Mouse (Mus musculus) heart, embryonic 15.5 days (tissue): ENCODE measurements around the gene Epha1. TPM values are rescaled to one million over a fixed set of nuclear protein-coding genes. Genes with fewer than 3 reads are reported as not detected.

Experiments used
- ATAC-seq: fragments of 200-750 bp; cut with Nextera tagmentation; replicated peaks from 2 replicates; pipeline ENCODE4 v1.8.0; 2017; ENCODE audit warnings: low read depth, moderate TSS enrichment; ENCODE audit not compliant: insufficient number of reproducible peaks, insufficient read depth, low FRiP score
- H3K27ac ChIP-seq: fragments of 300-500 bp; sonication (generic); 2 replicates; pipeline ENCODE4 v1.5.1; 2015; ENCODE audit warnings: mild to moderate bottlenecking, inconsistent platforms
- H3K27me3 ChIP-seq: fragments of 300-500 bp; sonication (generic); 2 replicates; pipeline ENCODE4 v1.6.1; 2015; ENCODE audit warnings: inconsistent platforms
- H3K36me3 ChIP-seq: fragments of 300-500 bp; sonication (generic); 2 replicates; pipeline ENCODE4 v1.6.1; 2015; ENCODE audit warnings: mild to moderate bottlenecking, inconsistent platforms
- H3K4me1 ChIP-seq: fragments of 300-500 bp; sonication (generic); replicated peaks from 2 replicates; pipeline ENCODE4 v1.6.1; 2015; ENCODE audit warnings: inconsistent platforms
- H3K4me2 ChIP-seq: fragments of 300-500 bp; sonication (generic); 2 replicates; pipeline ENCODE4 v1.6.1; 2015; ENCODE audit warnings: inconsistent platforms, mild to moderate bottlenecking, moderate library complexity
- H3K4me3 ChIP-seq: fragments of 300-500 bp; sonication (generic); 2 replicates; pipeline ENCODE4 v1.5.1; 2015; ENCODE audit warnings: mild to moderate bottlenecking, inconsistent platforms
- H3K9ac ChIP-seq: fragments of 300-500 bp; sonication (generic); 2 replicates; pipeline ENCODE4 v1.6.1; 2015; ENCODE audit warnings: mild to moderate bottlenecking, inconsistent platforms
- H3K9me3 ChIP-seq: fragments of 300-500 bp; sonication (generic); replicated peaks from 2 replicates; pipeline ENCODE4 v1.6.1; 2016; ENCODE audit warnings: inconsistent platforms
- WGBS: fragments of 180-500 bp; shearing (Covaris S2); methylation state at CpG from one replicate; pipeline ENCODE4 v1.1.7; 2015; ENCODE audit warnings: mixed read lengths; 5-methylcytosine and 5-hydroxymethylcytosine counted together
- polyA plus RNA-seq: library from polyadenylated mRNA; unstranded; fragments of >200 nt; fragmentation: Nextera tagmentation; extraction: Ambion mirVana; gene quantifications from 2 replicates; pipeline ENCODE4 v1.2.1, GENCODE M21; 2015

Gene Epha1
- polyA plus RNA-seq, 1 experiment from 2014 or later: 2.2 TPM

GRCm38 (mm10) chr6:42339981-42340380 lies 33.1 kb downstream of the Epha1 start:
- WGBS: 68% methylated on average over 5 of the region's 5 CpGs
- no peak overlapping the region for H3K4me3 ChIP-seq
- no peaks in the 10 kb centered on the region for H3K4me1 ChIP-seq
- no peak overlapping the region for H3K27ac ChIP-seq
- H3K9ac ChIP-seq: no peak overlapping the region
- no peak for ATAC-seq
- no peak overlapping the region for H3K4me2 ChIP-seq
- no peaks in the 10 kb centered on the region for H3K9me3 ChIP-seq
- no peaks in the 10 kb centered on the region for H3K27me3 ChIP-seq
- no peaks in the 10 kb centered on the region for H3K36me3 ChIP-seq

GRCm38 (mm10) chr6:42339189-42339588 lies 33.9 kb downstream of the Epha1 start:
- ATAC-seq: no peak
- Histone ChIP-seq H3K9ac (no peak overlapping the region), H3K4me3 (no peak overlapping the region), H3K27ac (no peak overlapping the region), H3K4me2 (no peak overlapping the region), H3K4me1 (no peaks in the 10 kb centered on the region), H3K9me3 (no peaks in the 10 kb centered on the region), H3K27me3 (no peaks in the 10 kb centered on the region), H3K36me3 (no peaks in the 10 kb centered on the region)
- WGBS: 74% methylated on average over 2 of the region's 2 CpGs

- Histone ChIP-seq H3K4me2 (no peak overlapping the region), H3K4me3 (no peak overlapping the region), H3K27ac (no peak overlapping the region), H3K9ac (no peak overlapping the region), H3K27me3 (no peaks in the 10 kb centered on the region), H3K4me1 (no peaks in the 10 kb centered on the region), H3K9me3 (no peaks in the 10 kb centered on the region), H3K36me3 (no peaks in the 10 kb centered on the region)
- ATAC-seq: no peak
- WGBS: 88% methylated on average over 3 of the region's 3 CpGs
Observed at GRCm38 (mm10) chr6:42330946-42331345, 42.1 kb downstream of the Epha1 start.

- no peak overlapping the region for H3K4me3 ChIP-seq
- no peaks in the 10 kb centered on the region for H3K27me3 ChIP-seq
- WGBS: 68% methylated on average over 3 of the region's 3 CpGs
- H3K4me2 ChIP-seq: no peak overlapping the region
- no peaks in the 10 kb centered on the region for H3K9me3 ChIP-seq
- no peaks in the 10 kb centered on the region; the same call in 1 of the 2 replicates for H3K4me1 ChIP-seq
- H3K36me3 ChIP-seq: no peaks in the 10 kb centered on the region
- H3K9ac ChIP-seq: no peak overlapping the region
- no peak overlapping the region for H3K27ac ChIP-seq
- ATAC-seq: no peak
Observed at GRCm38 (mm10) chr6:42330216-42330615, 42.9 kb downstream of the Epha1 start.

- 68% methylated on average over 3 of the region's 3 CpGs for WGBS
- no peaks in the 10 kb centered on the region for H3K36me3 ChIP-seq
- no peak overlapping the region for H3K4me2 ChIP-seq
- H3K4me3 ChIP-seq: no peak overlapping the region
- no peak for ATAC-seq
- no peaks in the 10 kb centered on the region for H3K9me3 ChIP-seq
- H3K4me1 ChIP-seq: peaks cover 14% of the 10 kb centered on the region
- H3K27me3 ChIP-seq: peaks cover 14% of the 10 kb centered on the region
- no peak overlapping the region for H3K9ac ChIP-seq
- H3K27ac ChIP-seq: no peak overlapping the region
Observed at GRCm38 (mm10) chr6:42328757-42329156, 44.3 kb downstream of the Epha1 start.

GRCm38 (mm10) chr6:42326509-42326908 lies 46.6 kb downstream of the Epha1 start:
- Histone ChIP-seq H3K4me2 (no peak overlapping the region), H3K27ac (no peak overlapping the region), H3K36me3 (no peaks in the 10 kb centered on the region), H3K9ac (no peak overlapping the region), H3K27me3 (peaks cover 37% of the 10 kb centered on the region), H3K4me3 (no peak overlapping the region), H3K9me3 (no peaks in the 10 kb centered on the region), H3K4me1 (peaks cover 19% of the 10 kb centered on the region)
- no peak for ATAC-seq
- 68% methylated on average over 3 of the region's 3 CpGs for WGBS

- Histone ChIP-seq H3K9me3 (no peaks in the 10 kb centered on the region), H3K4me2 (peak overlapping the region; percentile 99), H3K27me3 (peaks cover 46% of the 10 kb centered on the region), H3K4me3 (peak overlapping the region; percentile 71), H3K36me3 (no peaks in the 10 kb centered on the region), H3K27ac (no peak overlapping the region), H3K9ac (0 out of 2 replicates have a peak overlapping the region, but pooled peaks have one; percentile 51), H3K4me1 (peaks cover 19% of the 10 kb centered on the region)
- WGBS: 4% methylated on average over 7 of the region's 7 CpGs
- no peak for ATAC-seq
Observed at GRCm38 (mm10) chr6:42325268-42325609, 47.8 kb downstream of the Epha1 start.

- H3K9me3 ChIP-seq: no peaks in the 10 kb centered on the region
- peak; percentile 59; the same call in 1 of the 2 replicates for ATAC-seq
- peak within 1 kb of the TSS; percentile 71 for H3K4me3 ChIP-seq
- H3K36me3 ChIP-seq: no peaks in the 10 kb centered on the region
- peak within 1 kb of the TSS; percentile 99 for H3K4me2 ChIP-seq
- H3K27ac ChIP-seq: no peak within 1 kb of the TSS
- under 1% methylated on average over 58 of the region's 68 CpGs for WGBS
- peaks cover 46% of the 10 kb centered on the region for H3K27me3 ChIP-seq
- peak within 1 kb of the TSS; percentile 51 for H3K9ac ChIP-seq
- H3K4me1 ChIP-seq: peaks cover 19% of the 10 kb centered on the region
Observed at GRCm38 (mm10) chr6:42324482-42325267, 48.4 kb downstream of the Epha1 start, which contains the start of gene Fam131b. Gene Fam131b (minus strand): TSS chr6:42324643.

GRCm38 (mm10) chr6:42324067-42324481 lies 49.0 kb downstream of the Epha1 start:
- Histone ChIP-seq H3K9ac (peak overlapping the region; percentile 51), H3K27ac (no peak overlapping the region), H3K27me3 (peaks cover 46% of the 10 kb centered on the region), H3K9me3 (no peaks in the 10 kb centered on the region), H3K4me1 (peaks cover 19% of the 10 kb centered on the region), H3K36me3 (no peaks in the 10 kb centered on the region), H3K4me3 (peak overlapping the region; percentile 71), H3K4me2 (peak overlapping the region; percentile 99)
- WGBS: under 1% methylated on average over 32 of the region's 32 CpGs
- ATAC-seq: peak; percentile 42

- Histone ChIP-seq H3K4me3 (peak overlapping the region; percentile 71), H3K27ac (no peak overlapping the region), H3K9me3 (no peaks in the 10 kb centered on the region), H3K4me1 (peaks cover 19% of the 10 kb centered on the region), H3K36me3 (no peaks in the 10 kb centered on the region), H3K27me3 (peaks cover 46% of the 10 kb centered on the region), H3K9ac (peak overlapping the region; percentile 51), H3K4me2 (peak overlapping the region; percentile 99)
- ATAC-seq: no peak
- 3% methylated on average over 28 of the region's 28 CpGs for WGBS
Observed at GRCm38 (mm10) chr6:42323371-42324066, 49.5 kb downstream of the Epha1 start.

- no peaks in the 10 kb centered on the region for H3K9me3 ChIP-seq
- 58% methylated on average over 4 of the region's 4 CpGs for WGBS
- no peak overlapping the region for H3K4me2 ChIP-seq
- no peak for ATAC-seq
- no peaks in the 10 kb centered on the region; the same call in 1 of the 2 replicates for H3K4me1 ChIP-seq
- H3K27me3 ChIP-seq: peaks cover 27% of the 10 kb centered on the region
- no peak overlapping the region for H3K27ac ChIP-seq
- no peaks in the 10 kb centered on the region for H3K36me3 ChIP-seq
- no peak overlapping the region for H3K9ac ChIP-seq
- no peak overlapping the region for H3K4me3 ChIP-seq
Observed at GRCm38 (mm10) chr6:42318293-42318692, 54.8 kb downstream of the Epha1 start.
